Mouse (Mus musculus): ENCODE measurements at regions not wholly inside any gene's neighbourhood (a gene's known extent, or its start where the extent isn't known, plus 50 kb on each side); places are given as distances from the start of the nearest gene placed in this dataset.

GRCm38 (mm10) chr16:62500870-62501269, 285.7 kb downstream of the Nsun3 start:
- H3K4me1 ChIP-seq (ENCODE audit: control insufficient read depth, insufficient read depth, low read length) = no peaks in the 10 kb centered on the region
- H3K36me3 ChIP-seq (ENCODE audit: control insufficient read depth, insufficient read depth, low read length) = no peaks in the 10 kb centered on the region
- ATAC-seq = no peak
- H3K27me3 ChIP-seq (replicated peaks; ENCODE audit: control insufficient read depth, insufficient read depth, low read length) = no peaks in the 10 kb centered on the region
- no peaks in the 10 kb centered on the region for H3K9me3 ChIP-seq (ENCODE audit: control insufficient read depth, low read length)
- H3K4me2 ChIP-seq (ENCODE audit: low read depth, low read length) = no peak overlapping the region
- no peak overlapping the region for H3K9ac ChIP-seq (ENCODE audit: low read depth, low read length)
- H3K27ac ChIP-seq (ENCODE audit: low read length) = no peak overlapping the region
- 60% methylated on average over 6 of the region's 6 CpGs for WGBS
- no peak overlapping the region for H3K4me3 ChIP-seq (ENCODE audit: low read length)

- ATAC-seq = no peak
- Histone ChIP-seq H3K4me2 (ENCODE audit: low read depth, low read length) (no peak overlapping the region), H3K9ac (ENCODE audit: low read depth, low read length) (no peak overlapping the region), H3K9me3 (ENCODE audit: control insufficient read depth, low read length) (no peaks in the 10 kb centered on the region), H3K4me1 (ENCODE audit: control insufficient read depth, insufficient read depth, low read length) (no peaks in the 10 kb centered on the region), H3K4me3 (ENCODE audit: low read length) (no peak overlapping the region), H3K36me3 (ENCODE audit: control insufficient read depth, insufficient read depth, low read length) (no peaks in the 10 kb centered on the region), H3K27ac (ENCODE audit: low read length) (no peak overlapping the region), H3K27me3 (replicated peaks; ENCODE audit: control insufficient read depth, insufficient read depth, low read length) (no peaks in the 10 kb centered on the region)
- 71% methylated on average over 6 of the region's 6 CpGs for WGBS
Measured at GRCm38 (mm10) chr16:62500334-62500733, 286.3 kb downstream of the Nsun3 start.

GRCm38 (mm10) chr16:62498761-62499160, 287.9 kb downstream of the Nsun3 start:
- WGBS = 76% methylated on average over 5 of the region's 5 CpGs
- Histone ChIP-seq H3K36me3 (ENCODE audit: control insufficient read depth, insufficient read depth, low read length) (no peaks in the 10 kb centered on the region), H3K9me3 (ENCODE audit: control insufficient read depth, low read length) (no peaks in the 10 kb centered on the region), H3K27me3 (replicated peaks; ENCODE audit: control insufficient read depth, insufficient read depth, low read length) (no peaks in the 10 kb centered on the region), H3K27ac (ENCODE audit: low read length) (no peak overlapping the region), H3K4me2 (ENCODE audit: low read depth, low read length) (no peak overlapping the region), H3K9ac (ENCODE audit: low read depth, low read length) (no peak overlapping the region), H3K4me1 (ENCODE audit: control insufficient read depth, insufficient read depth, low read length) (no peaks in the 10 kb centered on the region), H3K4me3 (ENCODE audit: low read length) (no peak overlapping the region)
- ATAC-seq = no peak

GRCm38 (mm10) chr16:62496697-62497096, 289.9 kb downstream of the Nsun3 start:
- Histone ChIP-seq H3K9me3 (ENCODE audit: control insufficient read depth, low read length) (no peaks in the 10 kb centered on the region), H3K9ac (ENCODE audit: low read depth, low read length) (no peak overlapping the region), H3K4me2 (ENCODE audit: low read depth, low read length) (no peak overlapping the region), H3K27ac (ENCODE audit: low read length) (no peak overlapping the region), H3K4me1 (ENCODE audit: control insufficient read depth, insufficient read depth, low read length) (no peaks in the 10 kb centered on the region), H3K27me3 (replicated peaks; ENCODE audit: control insufficient read depth, insufficient read depth, low read length) (no peaks in the 10 kb centered on the region), H3K4me3 (ENCODE audit: low read length) (no peak overlapping the region), H3K36me3 (ENCODE audit: control insufficient read depth, insufficient read depth, low read length) (no peaks in the 10 kb centered on the region)
- no peak for ATAC-seq
- 46% methylated on average over 9 of the region's 9 CpGs for WGBS

GRCm38 (mm10) chr16:62470133-62470532, 316.5 kb downstream of the Nsun3 start:
- Histone ChIP-seq H3K27me3 (replicated peaks; ENCODE audit: control insufficient read depth, insufficient read depth, low read length) (no peaks in the 10 kb centered on the region), H3K4me1 (ENCODE audit: control insufficient read depth, insufficient read depth, low read length) (no peaks in the 10 kb centered on the region), H3K9me3 (ENCODE audit: control insufficient read depth, low read length) (no peaks in the 10 kb centered on the region), H3K4me2 (ENCODE audit: low read depth, low read length) (no peak overlapping the region), H3K36me3 (ENCODE audit: control insufficient read depth, insufficient read depth, low read length) (no peaks in the 10 kb centered on the region), H3K4me3 (ENCODE audit: low read length) (no peak overlapping the region), H3K9ac (ENCODE audit: low read depth, low read length) (no peak overlapping the region), H3K27ac (ENCODE audit: low read length) (no peak overlapping the region)
- 71% methylated on average over 2 of the region's 2 CpGs for WGBS
- ATAC-seq = no peak

- Histone ChIP-seq H3K9me3 (ENCODE audit: control insufficient read depth, low read length) (no peaks in the 10 kb centered on the region), H3K4me2 (ENCODE audit: low read depth, low read length) (no peak overlapping the region), H3K9ac (ENCODE audit: low read depth, low read length) (no peak overlapping the region), H3K27me3 (replicated peaks; ENCODE audit: control insufficient read depth, insufficient read depth, low read length) (no peaks in the 10 kb centered on the region), H3K36me3 (ENCODE audit: control insufficient read depth, insufficient read depth, low read length) (no peaks in the 10 kb centered on the region), H3K27ac (ENCODE audit: low read length) (no peak overlapping the region), H3K4me1 (ENCODE audit: control insufficient read depth, insufficient read depth, low read length) (no peaks in the 10 kb centered on the region), H3K4me3 (ENCODE audit: low read length) (no peak overlapping the region)
- 64% methylated on average over 3 of the region's 3 CpGs for WGBS
- ATAC-seq = no peak
Measured at GRCm38 (mm10) chr16:62469286-62469685, 317.3 kb downstream of the Nsun3 start.

GRCm38 (mm10) chr16:62468846-62469245, 317.8 kb downstream of the Nsun3 start:
- H3K4me3 ChIP-seq (ENCODE audit: low read length) = no peak overlapping the region
- H3K4me1 ChIP-seq (ENCODE audit: control insufficient read depth, insufficient read depth, low read length) = no peaks in the 10 kb centered on the region
- 49% methylated on average over 3 of the region's 3 CpGs for WGBS
- no peaks in the 10 kb centered on the region for H3K9me3 ChIP-seq (ENCODE audit: control insufficient read depth, low read length)
- no peak overlapping the region for H3K9ac ChIP-seq (ENCODE audit: low read depth, low read length)
- H3K4me2 ChIP-seq (ENCODE audit: low read depth, low read length) = no peak overlapping the region
- ATAC-seq = no peak
- H3K27ac ChIP-seq (ENCODE audit: low read length) = no peak overlapping the region
- no peaks in the 10 kb centered on the region for H3K27me3 ChIP-seq (replicated peaks; ENCODE audit: control insufficient read depth, insufficient read depth, low read length)
- H3K36me3 ChIP-seq (ENCODE audit: control insufficient read depth, insufficient read depth, low read length) = no peaks in the 10 kb centered on the region

- Histone ChIP-seq H3K27ac (ENCODE audit: low read length) (no peak overlapping the region), H3K9ac (ENCODE audit: low read depth, low read length) (no peak overlapping the region), H3K36me3 (ENCODE audit: control insufficient read depth, insufficient read depth, low read length) (no peaks in the 10 kb centered on the region), H3K27me3 (replicated peaks; ENCODE audit: control insufficient read depth, insufficient read depth, low read length) (no peaks in the 10 kb centered on the region), H3K4me3 (ENCODE audit: low read length) (no peak overlapping the region), H3K9me3 (ENCODE audit: control insufficient read depth, low read length) (no peaks in the 10 kb centered on the region), H3K4me1 (ENCODE audit: control insufficient read depth, insufficient read depth, low read length) (no peaks in the 10 kb centered on the region), H3K4me2 (ENCODE audit: low read depth, low read length) (no peak overlapping the region)
- 29% methylated on average over 4 of the region's 4 CpGs for WGBS
- no peak for ATAC-seq
Measured at GRCm38 (mm10) chr16:62459949-62460551, 326.6 kb downstream of the Nsun3 start.

GRCm38 (mm10) chr16:62449735-62450134, 336.9 kb downstream of the Nsun3 start:
- WGBS = 86% methylated on average over 3 of the region's 3 CpGs
- no peaks in the 10 kb centered on the region for H3K4me1 ChIP-seq (ENCODE audit: control insufficient read depth, insufficient read depth, low read length)

GRCm38 (mm10) chr16:62447380-62447779, 339.2 kb downstream of the Nsun3 start:
- WGBS = 83% methylated on average over 3 of the region's 3 CpGs
- Histone ChIP-seq H3K4me3 (ENCODE audit: low read length) (no peak overlapping the region), H3K36me3 (ENCODE audit: control insufficient read depth, insufficient read depth, low read length) (no peaks in the 10 kb centered on the region), H3K27me3 (replicated peaks; ENCODE audit: control insufficient read depth, insufficient read depth, low read length) (no peaks in the 10 kb centered on the region), H3K4me2 (ENCODE audit: low read depth, low read length) (no peak overlapping the region), H3K27ac (ENCODE audit: low read length) (no peak overlapping the region), H3K9me3 (ENCODE audit: control insufficient read depth, low read length) (no peaks in the 10 kb centered on the region), H3K4me1 (ENCODE audit: control insufficient read depth, insufficient read depth, low read length) (no peaks in the 10 kb centered on the region), H3K9ac (ENCODE audit: low read depth, low read length) (no peak overlapping the region)
- no peak for ATAC-seq

More at GRCm38 (mm10) chr16:62449735-62450134, 336.9 kb downstream of the Nsun3 start:
- H3K27ac ChIP-seq (ENCODE audit: low read length) = no peak overlapping the region
- no peak for ATAC-seq
- no peaks in the 10 kb centered on the region for H3K36me3 ChIP-seq (ENCODE audit: control insufficient read depth, insufficient read depth, low read length)
- H3K27me3 ChIP-seq (replicated peaks; ENCODE audit: control insufficient read depth, insufficient read depth, low read length) = no peaks in the 10 kb centered on the region
- H3K9ac ChIP-seq (ENCODE audit: low read depth, low read length) = no peak overlapping the region
- H3K9me3 ChIP-seq (ENCODE audit: control insufficient read depth, low read length) = no peaks in the 10 kb centered on the region
- no peak overlapping the region for H3K4me3 ChIP-seq (ENCODE audit: low read length)
- H3K4me2 ChIP-seq (ENCODE audit: low read depth, low read length) = no peak overlapping the region

Measured in intestine, embryonic 16.5 days (tissue).